8 mouse cellular contexts compared by ENCODE assay signal in the genomic region with DNA sequence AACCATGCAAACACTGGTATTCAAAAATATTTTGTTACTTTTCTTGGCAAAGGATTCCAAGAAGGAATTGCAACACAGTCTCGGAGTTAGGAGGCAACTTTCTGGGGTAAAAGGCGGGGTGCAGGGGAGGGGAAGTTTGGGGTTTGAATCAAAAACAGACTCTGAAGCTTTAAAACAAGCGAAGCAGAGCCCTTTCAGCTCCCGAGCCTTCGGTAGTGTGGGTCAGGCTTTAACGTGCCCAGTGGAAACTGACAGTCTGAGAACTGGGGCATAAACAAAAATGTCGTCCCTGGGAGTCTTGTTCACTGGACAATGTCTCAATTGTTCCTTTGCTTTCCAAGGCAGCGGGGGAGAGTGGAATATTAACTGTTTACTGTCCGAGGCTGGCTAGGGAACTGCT.
A peak's percentile ranks its signal among the peaks of the same experiment; 100 is the strongest.
DNase-seq lines count a peak whose midpoint lies in the region; ATAC-seq and TF ChIP-seq lines count a peak whose summit lies in the region.

No protein-coding gene starts in this region.

- no peaks in the 10 kb centered on the region for H3K9me3 ChIP-seq in MEL (replicated peaks; ENCODE audit: insufficient read depth, low read length)
- H3K9me3 ChIP-seq in forebrain, embryonic 11.5 days (ENCODE audit: control insufficient read depth, low read length), result no peaks in the 10 kb centered on the region; the same call in 1 of the 2 replicates
- H3K9me3 ChIP-seq in intestine, postnatal 0 days (ENCODE audit: control insufficient read depth), result no peaks in the 10 kb centered on the region
- no peaks in the 10 kb centered on the region for H3K9me3 ChIP-seq in midbrain, postnatal 0 days (ENCODE audit: low read length)

- peak; percentile 77 for ATAC-seq in forebrain, embryonic 11.5 days (replicated peaks; ENCODE audit: low FRiP score)
- no peak for ATAC-seq in intestine, postnatal 0 days
- ATAC-seq in midbrain, postnatal 0 days (ENCODE audit: low FRiP score), result 0 out of 2 replicates have a peak, but pooled peaks have one; percentile 41

- TF ChIP-seq RAD21 in MEL (IDR thresholded peaks at IDR 0.05; ENCODE audit: low read depth, low read length), result no peak

- H3K27ac ChIP-seq in MEL (ENCODE audit: control insufficient read depth, low read depth, low read length), result no peak overlapping the region
- H3K27ac ChIP-seq in forebrain, embryonic 11.5 days (ENCODE audit: low read depth, low read length), result peak overlapping the region; percentile 75
- peak overlapping the region; percentile 78 for H3K27ac ChIP-seq in intestine, postnatal 0 days (ENCODE audit: low read depth, low read length)
- H3K27ac ChIP-seq in midbrain, postnatal 0 days (ENCODE audit: low read depth, low read length), result peak overlapping the region; percentile 51; the same call in 1 of the 2 replicates

- no peak for TF ChIP-seq POLR2A in MEL (IDR thresholded peaks at IDR 0.05; ENCODE audit: control insufficient read depth in 1 of 2, insufficient read depth in 1 of 2, low read depth in 1 of 2, low read length in 2 of 2, poor library complexity in 1 of 2)

- peak overlapping the region; percentile 43; the same call in 1 of the 2 replicates for H3K4me2 ChIP-seq in forebrain, embryonic 11.5 days (ENCODE audit: low read depth, low read length, severe bottlenecking)
- H3K4me2 ChIP-seq in intestine, postnatal 0 days (replicated peaks; ENCODE audit: low read depth), result peak overlapping the region; percentile 37; the same call in 1 of the 2 replicates
- no peak overlapping the region for H3K4me2 ChIP-seq in midbrain, postnatal 0 days (ENCODE audit: low read depth, low read length, poor library complexity, severe bottlenecking)

- TF ChIP-seq EP300 in MEL (IDR thresholded peaks at IDR 0.05; ENCODE audit: low read depth in 1 of 2, low read length in 2 of 2), result no peak

- peak; percentile 50 for DNase-seq in gastrocnemius, adult 18-20 months (ENCODE audit: low spot score)
- DNase-seq in gastrocnemius, postnatal 4 days (ENCODE audit: low spot score in 2 of 2), result no peak
- DNase-seq in MEL (ENCODE audit: low read depth, low spot score), result no peak
- peak; percentile 63 for DNase-seq in forebrain, embryonic 11.5 days (ENCODE audit: low spot score)
- DNase-seq in midbrain, postnatal 0 days (ENCODE audit: low spot score), result peak; percentile 74
- DNase-seq in adrenal gland, adult 8-10 months, result no peak
- DNase-seq in thymus, postnatal 36 days, result no peak

- H3K79me2 ChIP-seq in MEL (ENCODE audit: control insufficient read depth, insufficient read depth, low read length, poor library complexity), result no peaks in the 10 kb centered on the region

- peaks cover 10 to 31% of the 10 kb centered on the region in 2 experiments for H3K4me1 ChIP-seq in MEL (ENCODE audit: control insufficient read depth in 1 of 2, insufficient read depth in 2 of 2, low read length in 2 of 2)
- peaks cover 34% of the 10 kb centered on the region for H3K4me1 ChIP-seq in forebrain, embryonic 11.5 days (replicated peaks; ENCODE audit: control insufficient read depth, insufficient read depth, low read length)
- H3K4me1 ChIP-seq in intestine, postnatal 0 days (replicated peaks; ENCODE audit: control insufficient read depth, insufficient read depth, low read length), result peaks cover 20% of the 10 kb centered on the region
- H3K4me1 ChIP-seq in midbrain, postnatal 0 days (ENCODE audit: insufficient read depth, low read length), result peaks cover 5% of the 10 kb centered on the region

- no peak overlapping the region for H3K4me3 ChIP-seq in MEL (ENCODE audit: control insufficient read depth in 1 of 2, insufficient read depth in 1 of 2, low read depth in 2 of 2, low read length in 2 of 2)
- 0 out of 2 replicates have a peak overlapping the region, but pooled peaks have one; percentile 2 for H3K4me3 ChIP-seq in forebrain, embryonic 11.5 days (ENCODE audit: low read depth, low read length)
- no peak overlapping the region for H3K4me3 ChIP-seq in intestine, postnatal 0 days (ENCODE audit: low read depth, low read length)
- H3K4me3 ChIP-seq in midbrain, postnatal 0 days (ENCODE audit: low read depth, low read length), result no peak overlapping the region

- no peak for TF ChIP-seq CTCF in MEL (IDR thresholded peaks at IDR 0.05 in 2 of 3, conservative IDR thresholded peaks at IDR 0.05 in 1 of 3; ENCODE audit: control insufficient read depth in 1 of 3, insufficient read depth in 1 of 3, low read depth in 2 of 3, low read length in 3 of 3, poor library complexity in 1 of 3, severe bottlenecking in 1 of 3)
- no peak for TF ChIP-seq CTCF in intestine, postnatal 0 days (IDR thresholded peaks at IDR 0.05; ENCODE audit: low read depth)
- TF ChIP-seq CTCF in midbrain, postnatal 0 days (IDR thresholded peaks at IDR 0.05), result no peak

- no peak overlapping the region for H3K9ac ChIP-seq in MEL (ENCODE audit: control insufficient read depth, low read depth, low read length, poor library complexity, severe bottlenecking)
- H3K9ac ChIP-seq in forebrain, embryonic 11.5 days (ENCODE audit: low read length), result no peak overlapping the region
- H3K9ac ChIP-seq in intestine, postnatal 0 days (ENCODE audit: low read depth, low read length), result no peak overlapping the region
- no peak overlapping the region for H3K9ac ChIP-seq in midbrain, postnatal 0 days (replicated peaks; ENCODE audit: low read length, poor library complexity, severe bottlenecking)

- no peaks in the 10 kb centered on the region for H3K27me3 ChIP-seq in MEL (ENCODE audit: control insufficient read depth in 1 of 2, insufficient read depth in 2 of 2, low read length in 2 of 2)
- no peaks in the 10 kb centered on the region for H3K27me3 ChIP-seq in forebrain, embryonic 11.5 days (ENCODE audit: control insufficient read depth, insufficient read depth, low read length)
- no peaks in the 10 kb centered on the region for H3K27me3 ChIP-seq in intestine, postnatal 0 days (replicated peaks; ENCODE audit: control insufficient read depth, insufficient read depth, low read length)
- no peaks in the 10 kb centered on the region for H3K27me3 ChIP-seq in midbrain, postnatal 0 days (ENCODE audit: insufficient read depth, low read length)

- WGBS in forebrain, embryonic 11.5 days, result under 1% methylated on average over 9 of the region's 9 CpGs
- WGBS in intestine, postnatal 0 days, result 6% methylated on average over 9 of the region's 9 CpGs
- 11% methylated on average over 9 of the region's 9 CpGs for WGBS in midbrain, postnatal 0 days

- peaks cover 0 to 18% of the 10 kb centered on the region in 2 experiments; a peak in 2 of 4 replicates for H3K36me3 ChIP-seq in MEL (ENCODE audit: control insufficient read depth in 1 of 2, insufficient read depth in 2 of 2, low read length in 2 of 2)
- H3K36me3 ChIP-seq in forebrain, embryonic 11.5 days (ENCODE audit: control insufficient read depth, insufficient read depth, low read length), result no peaks in the 10 kb centered on the region
- peaks cover 5% of the 10 kb centered on the region; the same call in 1 of the 2 replicates for H3K36me3 ChIP-seq in intestine, postnatal 0 days (ENCODE audit: control insufficient read depth, insufficient read depth)
- no peaks in the 10 kb centered on the region for H3K36me3 ChIP-seq in midbrain, postnatal 0 days (ENCODE audit: insufficient read depth, low read length)

TF ChIP-seq in MEL, 35 proteins besides CTCF, POLR2A, EP300 and RAD21:
- TF ChIP-seq ZNF384 (IDR thresholded peaks at IDR 0.05; ENCODE audit: low read depth, low read length) (peak; percentile 5; the same call in 1 of the 2 replicates), MYC (IDR thresholded peaks at IDR 0.05; ENCODE audit: low read depth, low read length) (no peak), ZKSCAN1 (IDR thresholded peaks at IDR 0.05; ENCODE audit: low read depth, low read length) (0 out of 2 replicates have a peak, but pooled peaks have one; percentile 4), SIN3A (IDR thresholded peaks at IDR 0.05; ENCODE audit: low read length) (no peak)

Comparison
In these comparisons a context has a peak if more than half of its experiments do, and no peak if none do; other contexts are left out.
1. DNase-seq: peak in gastrocnemius, adult 18-20 months (single experiment), forebrain, embryonic 11.5 days (single experiment) and midbrain, postnatal 0 days (single experiment); none in gastrocnemius, postnatal 4 days (0 of 2), MEL (single experiment), adrenal gland, adult 8-10 months (single experiment) and thymus, postnatal 36 days (0 of 2).